Mouse (Mus musculus) liver, embryonic 16.5 days (tissue): ENCODE results near the gene Hnrnpa3. TPM values are rescaled to one million over a fixed set of nuclear protein-coding genes. Genes with fewer than 3 reads are reported as not detected.

ENCODE experiments used
- ATAC-seq: fragments of 200-750 bp; cut with Nextera tagmentation; 2 replicates; pipeline ENCODE4 v1.8.0; 2017; ENCODE audit warnings: low read depth, mild to moderate bottlenecking, moderate number of reproducible peaks, moderate library complexity
- H3K27ac ChIP-seq: fragments of 300-500 bp; sonication (generic); 2 replicates; pipeline ENCODE4 v1.5.1; 2014; ENCODE audit warnings: mild to moderate bottlenecking, low read length
- H3K27me3 ChIP-seq: fragments of 300-500 bp; sonication (generic); 2 replicates; pipeline ENCODE4 v1.6.1; 2014; ENCODE audit warnings: low read depth, low read length, mixed read lengths; ENCODE audit not compliant: control insufficient read depth, insufficient read depth
- H3K36me3 ChIP-seq: fragments of 300-500 bp; sonication (generic); 2 replicates; pipeline ENCODE4 v1.6.1; 2014; ENCODE audit warnings: mild to moderate bottlenecking; ENCODE audit not compliant: control insufficient read depth, insufficient read depth
- H3K4me1 ChIP-seq: fragments of 300-500 bp; sonication (generic); 2 replicates; pipeline ENCODE4 v1.6.1; 2014; ENCODE audit warnings: low read depth, low read length, mixed read lengths; ENCODE audit not compliant: control insufficient read depth
- H3K4me2 ChIP-seq: fragments of 300-500 bp; sonication (generic); 2 replicates; pipeline ENCODE4 v1.6.1; 2014; ENCODE audit warnings: low read depth, low read length, mixed read lengths
- H3K4me3 ChIP-seq: fragments of 300-500 bp; sonication (generic); 2 replicates; pipeline ENCODE4 v1.5.1; 2014; ENCODE audit warnings: low read depth, mild to moderate bottlenecking, low read length
- H3K9ac ChIP-seq: fragments of 300-500 bp; sonication (generic); 2 replicates; pipeline ENCODE4 v1.6.1; 2014; ENCODE audit warnings: low read depth, low read length
- H3K9me3 ChIP-seq: fragments of 300-500 bp; sonication (generic); replicated peaks from 2 replicates; pipeline ENCODE4 v1.6.1; 2016; ENCODE audit warnings: low read length; ENCODE audit not compliant: control insufficient read depth
- whole genome bisulfite sequencing: fragments of 180-500 bp; shearing (Covaris S2); extraction: QIAGEN DNeasy Blood & Tissue Kit; methylation state at CpG from one replicate; pipeline ENCODE4 v1.1.7; 2014; ENCODE audit not compliant: insufficient replicate concordance; 5-methylcytosine and 5-hydroxymethylcytosine counted together
- polyA plus RNA-seq: library from polyadenylated mRNA; unstranded; fragments of >200 nt; fragmentation: Nextera tagmentation; extraction: Ambion mirVana; gene quantifications from 2 replicates; pipeline ENCODE4 v1.2.1, GENCODE M21; 2015

Gene Hnrnpa3
- polyA plus RNA-seq, 1 experiment from 2014 or later: 94.3 TPM

- H3K4me2 ChIP-seq: no peak overlapping the region
- H3K9me3 ChIP-seq: no peaks in the 10 kb centered on the region
- H3K4me3 ChIP-seq: no peak overlapping the region
- H3K27ac ChIP-seq: no peak overlapping the region
- no peaks in the 10 kb centered on the region for H3K36me3 ChIP-seq
- no peaks in the 10 kb centered on the region for H3K4me1 ChIP-seq
- no peak for ATAC-seq
- H3K27me3 ChIP-seq: no peaks in the 10 kb centered on the region; the same call in 1 of the 2 replicates
- WGBS: 61% methylated on average over 6 of the region's 6 CpGs
- H3K9ac ChIP-seq: no peak overlapping the region
Observed at GRCm38 (mm10) chr2:75618712-75619111, 40.3 kb upstream of the Hnrnpa3 start.

- no peaks in the 10 kb centered on the region; the same call in 1 of the 2 replicates for H3K27me3 ChIP-seq
- 71% methylated on average over 14 of the region's 14 CpGs for WGBS
- H3K4me3 ChIP-seq: no peak overlapping the region
Observed at GRCm38 (mm10) chr2:75621873-75622654, 37.0 kb upstream of the Hnrnpa3 start.

GRCm38 (mm10) chr2:75625086-75625485, 34.0 kb upstream of the Hnrnpa3 start:
- Histone ChIP-seq H3K4me1 (no peaks in the 10 kb centered on the region), H3K4me3 (no peak overlapping the region), H3K9me3 (no peaks in the 10 kb centered on the region), H3K4me2 (no peak overlapping the region), H3K27ac (no peak overlapping the region), H3K9ac (no peak overlapping the region), H3K27me3 (no peaks in the 10 kb centered on the region; the same call in 1 of the 2 replicates), H3K36me3 (no peaks in the 10 kb centered on the region)
- 58% methylated on average over 3 of the region's 3 CpGs for WGBS
- ATAC-seq: no peak

More at GRCm38 (mm10) chr2:75621873-75622654, 37.0 kb upstream of the Hnrnpa3 start:
- Histone ChIP-seq H3K27ac (no peak overlapping the region), H3K9ac (no peak overlapping the region), H3K9me3 (no peaks in the 10 kb centered on the region), H3K36me3 (no peaks in the 10 kb centered on the region), H3K4me2 (no peak overlapping the region), H3K4me1 (no peaks in the 10 kb centered on the region)
- ATAC-seq: no peak

GRCm38 (mm10) chr2:75626597-75627440, 32.2 kb upstream of the Hnrnpa3 start:
- H3K9ac ChIP-seq: no peak overlapping the region
- H3K4me1 ChIP-seq: no peaks in the 10 kb centered on the region
- no peaks in the 10 kb centered on the region; the same call in 1 of the 2 replicates for H3K27me3 ChIP-seq
- no peaks in the 10 kb centered on the region for H3K36me3 ChIP-seq
- H3K27ac ChIP-seq: no peak overlapping the region
- H3K9me3 ChIP-seq: no peaks in the 10 kb centered on the region
- H3K4me2 ChIP-seq: no peak overlapping the region
- no peak for ATAC-seq
- WGBS: 69% methylated on average over 6 of the region's 6 CpGs
- no peak overlapping the region for H3K4me3 ChIP-seq

- Histone ChIP-seq H3K4me3 (no peak overlapping the region), H3K36me3 (no peaks in the 10 kb centered on the region), H3K27ac (no peak overlapping the region), H3K27me3 (no peaks in the 10 kb centered on the region), H3K4me2 (no peak overlapping the region), H3K9ac (no peak overlapping the region), H3K9me3 (no peaks in the 10 kb centered on the region), H3K4me1 (no peaks in the 10 kb centered on the region; the same call in 1 of the 2 replicates)
- ATAC-seq: no peak
- WGBS: 77% methylated on average over 8 of the region's 8 CpGs
Observed at GRCm38 (mm10) chr2:75628487-75628886, 30.6 kb upstream of the Hnrnpa3 start.

GRCm38 (mm10) chr2:75631421-75631820, 27.6 kb upstream of the Hnrnpa3 start:
- Histone ChIP-seq H3K9me3 (no peaks in the 10 kb centered on the region), H3K36me3 (no peaks in the 10 kb centered on the region), H3K27me3 (no peaks in the 10 kb centered on the region), H3K4me2 (no peak overlapping the region), H3K27ac (no peak overlapping the region), H3K4me3 (no peak overlapping the region), H3K4me1 (no peaks in the 10 kb centered on the region; the same call in 1 of the 2 replicates), H3K9ac (no peak overlapping the region)
- WGBS: 63% methylated on average over 6 of the region's 6 CpGs
- no peak for ATAC-seq

- Histone ChIP-seq H3K27me3 (no peaks in the 10 kb centered on the region), H3K4me2 (no peak overlapping the region), H3K9ac (no peak overlapping the region), H3K9me3 (no peaks in the 10 kb centered on the region), H3K4me1 (no peaks in the 10 kb centered on the region; the same call in 1 of the 2 replicates), H3K4me3 (no peak overlapping the region), H3K36me3 (no peaks in the 10 kb centered on the region), H3K27ac (no peak overlapping the region)
- no peak for ATAC-seq
- WGBS: 55% methylated on average over 6 of the region's 6 CpGs
Observed at GRCm38 (mm10) chr2:75632043-75632442, 27.0 kb upstream of the Hnrnpa3 start.

- H3K4me3 ChIP-seq: no peak overlapping the region
- WGBS: 73% methylated on average over 12 of the region's 12 CpGs
- no peaks in the 10 kb centered on the region for H3K27me3 ChIP-seq
- H3K36me3 ChIP-seq: no peaks in the 10 kb centered on the region
- no peaks in the 10 kb centered on the region for H3K9me3 ChIP-seq
- H3K9ac ChIP-seq: no peak overlapping the region
- H3K27ac ChIP-seq: no peak overlapping the region
- H3K4me2 ChIP-seq: no peak overlapping the region
- ATAC-seq: peak; percentile 51; the same call in 1 of the 2 replicates
- H3K4me1 ChIP-seq: peaks cover under 1% of the 10 kb centered on the region
Observed at GRCm38 (mm10) chr2:75632721-75633181, 26.3 kb upstream of the Hnrnpa3 start.
